Mouse (Mus musculus) heart, postnatal 0 days (tissue): ENCODE measurements around the gene Hdac4.

Experiments
- CTCF ChIP-seq: IDR thresholded peaks from 2 replicates; pipeline ENCODE4 v1.5.1; 2016; ENCODE audit warnings: antibody characterized with exemption, control low read depth, low read depth
- EP300 ChIP-seq: IDR thresholded peaks from 2 replicates; pipeline ENCODE4 v1.6.1; 2016; ENCODE audit warnings: antibody characterized with exemption, low read depth

GRCm38 (mm10) chr1:92107996-92108395 is 87.5 kb downstream of the Hdac4 start:
- no peak for TF ChIP-seq CTCF
- no peak for TF ChIP-seq EP300
